Mouse (Mus musculus) stomach, embryonic 14.5 days (tissue): ENCODE results near the gene Hrct1. TPM values are rescaled to one million over a fixed set of nuclear protein-coding genes. Genes with fewer than 3 reads are reported as not detected.

ENCODE experiments used
- ATAC-seq: fragments of 200-750 bp; cut with Nextera tagmentation; 2 replicates; pipeline ENCODE4 v1.8.0; 2017; ENCODE audit warnings: low read depth, moderate TSS enrichment; ENCODE audit not compliant: insufficient number of reproducible peaks, insufficient read depth, low FRiP score
- H3K27ac ChIP-seq: fragments of 300-500 bp; sonication (generic); 2 replicates; pipeline ENCODE4 v1.5.1; 2014; ENCODE audit warnings: mild to moderate bottlenecking, low read length, moderate library complexity, mixed read lengths
- H3K27me3 ChIP-seq: fragments of 300-500 bp; sonication (generic); 2 replicates; pipeline ENCODE4 v1.6.1; 2014; ENCODE audit warnings: low read length, control low read depth, mixed read lengths; ENCODE audit not compliant: control insufficient read depth, insufficient read depth
- H3K36me3 ChIP-seq: fragments of 300-500 bp; sonication (generic); 2 replicates; pipeline ENCODE4 v1.6.1; 2014; ENCODE audit warnings: mild to moderate bottlenecking, control low read depth, low read length, moderate library complexity, mixed read lengths; ENCODE audit not compliant: control insufficient read depth, insufficient read depth
- H3K4me1 ChIP-seq: fragments of 300-500 bp; sonication (generic); 2 replicates; pipeline ENCODE4 v1.6.1; 2014; ENCODE audit warnings: low read length, control low read depth, mixed read lengths; ENCODE audit not compliant: control insufficient read depth, insufficient read depth
- H3K4me2 ChIP-seq: fragments of 300-500 bp; sonication (generic); replicated peaks from 2 replicates; pipeline ENCODE4 v1.6.1; 2014; ENCODE audit warnings: low read depth, low read length, control low read depth
- H3K4me3 ChIP-seq: fragments of 300-500 bp; sonication (generic); 2 replicates; pipeline ENCODE4 v1.5.1; 2014; ENCODE audit warnings: low read depth, low read length, control low read depth
- H3K9ac ChIP-seq: fragments of 300-500 bp; sonication (generic); replicated peaks from 2 replicates; pipeline ENCODE4 v1.6.1; 2014; ENCODE audit warnings: low read depth, mild to moderate bottlenecking, control low read depth, low read length, moderate library complexity, mixed read lengths
- H3K9me3 ChIP-seq: fragments of 300-500 bp; sonication (generic); 2 replicates; pipeline ENCODE4 v1.6.1; 2016; ENCODE audit warnings: low read depth, low read length, control low read depth; ENCODE audit not compliant: control insufficient read depth
- WGBS: fragments of 180-500 bp; shearing (Covaris S2); extraction: QIAGEN DNeasy Blood & Tissue Kit; methylation state at CpG from one replicate; pipeline ENCODE4 v1.1.7; 2014; 5-methylcytosine and 5-hydroxymethylcytosine counted together
- polyA plus RNA-seq: library from polyadenylated mRNA; unstranded; fragments of >200 nt; fragmentation: Nextera tagmentation; extraction: Ambion mirVana; gene quantifications from 2 replicates; pipeline ENCODE4 v1.2.1, GENCODE M21; 2014

Gene Hrct1
- polyA plus RNA-seq, 1 experiment from 2014 or later: 0.78 TPM

- Histone ChIP-seq H3K9me3 (no peaks in the 10 kb centered on the region), H3K4me1 (peaks cover 32% of the 10 kb centered on the region), H3K4me3 (no peak within 1 kb of the TSS), H3K36me3 (no peaks in the 10 kb centered on the region), H3K9ac (no peak within 1 kb of the TSS), H3K27ac (no peak within 1 kb of the TSS; the same call in 1 of the 2 replicates), H3K4me2 (no peak within 1 kb of the TSS), H3K27me3 (no peaks in the 10 kb centered on the region)
- ATAC-seq: no peak
- WGBS: 50% methylated on average over 14 of the region's 14 CpGs
Measured at GRCm38 (mm10) chr4:43729794-43730550, 3.0 kb downstream of the Hrct1 start, which contains the start of gene Spaar. TSS of gene Spaar (plus strand) at chr4:43730034.

GRCm38 (mm10) chr4:43730750-43731297 lies 3.8 kb downstream of the Hrct1 start:
- peaks cover 32% of the 10 kb centered on the region for H3K4me1 ChIP-seq
- no peaks in the 10 kb centered on the region for H3K9me3 ChIP-seq
- H3K9ac ChIP-seq: no peak overlapping the region
- no peak overlapping the region for H3K27ac ChIP-seq
- H3K27me3 ChIP-seq: no peaks in the 10 kb centered on the region
- no peak overlapping the region for H3K4me2 ChIP-seq
- WGBS: 64% methylated on average over 21 of the region's 21 CpGs
- ATAC-seq: no peak
- H3K36me3 ChIP-seq: no peaks in the 10 kb centered on the region
- no peak overlapping the region for H3K4me3 ChIP-seq

GRCm38 (mm10) chr4:43732171-43732570 lies 5.2 kb downstream of the Hrct1 start:
- peaks cover 26% of the 10 kb centered on the region for H3K4me1 ChIP-seq
- no peak overlapping the region for H3K27ac ChIP-seq
- no peaks in the 10 kb centered on the region for H3K27me3 ChIP-seq
- no peak overlapping the region for H3K9ac ChIP-seq
- 23% methylated on average over 1 of the region's 1 CpGs for WGBS
- no peak overlapping the region for H3K4me2 ChIP-seq
- H3K9me3 ChIP-seq: no peaks in the 10 kb centered on the region
- H3K36me3 ChIP-seq: no peaks in the 10 kb centered on the region
- H3K4me3 ChIP-seq: no peak overlapping the region
- ATAC-seq: no peak

- no peak overlapping the region for H3K9ac ChIP-seq
- peaks cover 20% of the 10 kb centered on the region for H3K4me1 ChIP-seq
- no peak overlapping the region for H3K4me3 ChIP-seq
- no peaks in the 10 kb centered on the region for H3K9me3 ChIP-seq
- WGBS: 85% methylated on average over 5 of the region's 5 CpGs
- H3K27ac ChIP-seq: no peak overlapping the region
- no peak for ATAC-seq
- no peak overlapping the region for H3K4me2 ChIP-seq
- no peaks in the 10 kb centered on the region for H3K27me3 ChIP-seq
- H3K36me3 ChIP-seq: no peaks in the 10 kb centered on the region
Measured at GRCm38 (mm10) chr4:43733186-43733585, 6.2 kb downstream of the Hrct1 start.

- Histone ChIP-seq H3K9ac (no peak overlapping the region), H3K27ac (no peak overlapping the region), H3K36me3 (no peaks in the 10 kb centered on the region), H3K4me2 (no peak overlapping the region), H3K27me3 (no peaks in the 10 kb centered on the region), H3K4me1 (no peaks in the 10 kb centered on the region), H3K4me3 (no peak overlapping the region), H3K9me3 (no peaks in the 10 kb centered on the region)
- 84% methylated on average over 6 of the region's 6 CpGs for WGBS
- ATAC-seq: no peak
Measured at GRCm38 (mm10) chr4:43737144-43737543, 10.2 kb downstream of the Hrct1 start.

GRCm38 (mm10) chr4:43738989-43739674 lies 12.1 kb downstream of the Hrct1 start:
- Histone ChIP-seq H3K4me1 (no peaks in the 10 kb centered on the region), H3K4me3 (no peak overlapping the region), H3K9me3 (no peaks in the 10 kb centered on the region), H3K27ac (no peak overlapping the region), H3K27me3 (no peaks in the 10 kb centered on the region), H3K4me2 (no peak overlapping the region), H3K9ac (no peak overlapping the region), H3K36me3 (no peaks in the 10 kb centered on the region)
- 65% methylated on average over 8 of the region's 8 CpGs for WGBS
- no peak for ATAC-seq

- ATAC-seq: no peak
- Histone ChIP-seq H3K36me3 (no peaks in the 10 kb centered on the region), H3K9ac (no peak overlapping the region), H3K9me3 (no peaks in the 10 kb centered on the region), H3K27ac (no peak overlapping the region), H3K4me2 (no peak overlapping the region), H3K4me1 (no peaks in the 10 kb centered on the region), H3K4me3 (no peak overlapping the region), H3K27me3 (no peaks in the 10 kb centered on the region)
- 54% methylated on average over 5 of the region's 5 CpGs for WGBS
Measured at GRCm38 (mm10) chr4:43741526-43741925, 14.5 kb downstream of the Hrct1 start.

GRCm38 (mm10) chr4:43742637-43743036 lies 15.6 kb downstream of the Hrct1 start:
- Histone ChIP-seq H3K9me3 (no peaks in the 10 kb centered on the region), H3K9ac (no peak overlapping the region), H3K36me3 (no peaks in the 10 kb centered on the region), H3K4me3 (no peak overlapping the region), H3K27ac (no peak overlapping the region), H3K4me2 (no peak overlapping the region), H3K4me1 (no peaks in the 10 kb centered on the region), H3K27me3 (no peaks in the 10 kb centered on the region)
- 21% methylated on average over 4 of the region's 4 CpGs for WGBS
- no peak for ATAC-seq
